Mouse (Mus musculus) MEL (cell line): ENCODE measurements around the gene Atp8a1.

Experiments used
- BHLHE40 ChIP-seq: IDR thresholded peaks from 2 replicates; pipeline ENCODE4 v1.6.1; 2012; ENCODE audit warnings: low read depth, mild to moderate bottlenecking, inconsistent platforms, low read length, improper control_type of control experiment, borderline replicate concordance
- CTCF ChIP-seq, 3 experiments: IDR thresholded peaks in 2 of 3; conservative IDR thresholded peaks in 1 of 3; 2 replicates each; pipeline ENCODE4 v1.5.1; 2011 to 2012; ENCODE audit warnings: low read length in 3 of 3, low read depth in 2 of 3, mild to moderate bottlenecking in 2 of 3, improper control_type of control experiment in 1 of 3, inconsistent platforms in 1 of 3, mixed read lengths in 1 of 3, moderate library complexity in 1 of 3; ENCODE audit not compliant: control insufficient read depth in 1 of 3, insufficient read depth in 1 of 3, poor library complexity in 1 of 3, severe bottlenecking in 1 of 3
- EP300 ChIP-seq, 2 experiments: IDR thresholded peaks; 2 replicates each; pipeline ENCODE4 v1.6.1; 2011; ENCODE audit warnings: improper control_type of control experiment in 2 of 2, low read length in 2 of 2, low read depth in 1 of 2, mild to moderate bottlenecking in 1 of 2
- MEF2A ChIP-seq: IDR thresholded peaks from 2 replicates; pipeline ENCODE4 v1.6.1; 2014; ENCODE audit warnings: low read depth, mild to moderate bottlenecking, inconsistent platforms, low read length, improper control_type of control experiment; ENCODE audit not compliant: poor library complexity, insufficient replicate concordance, severe bottlenecking; ENCODE audit errors: extremely low read depth
- MYC ChIP-seq: IDR thresholded peaks from 2 replicates; pipeline ENCODE4 v1.6.1; 2011; ENCODE audit warnings: low read depth, mild to moderate bottlenecking, low read length, improper control_type of control experiment, moderate library complexity
- POLR2A ChIP-seq, 2 experiments: IDR thresholded peaks; 2 replicates each; pipeline ENCODE4 v1.6.1; 2011 to 2012; ENCODE audit warnings: low read length in 2 of 2, mild to moderate bottlenecking in 2 of 2, control low read depth in 1 of 2, improper control_type of control experiment in 1 of 2, low read depth in 1 of 2, moderate library complexity in 1 of 2; ENCODE audit not compliant: control insufficient read depth in 1 of 2, insufficient read depth in 1 of 2, poor library complexity in 1 of 2
- POLR2AphosphoS5 ChIP-seq: IDR thresholded peaks from 2 replicates; pipeline ENCODE4 v1.6.1; 2012; ENCODE audit warnings: low read depth, borderline replicate concordance, mild to moderate bottlenecking, inconsistent platforms, low read length, moderate library complexity, mixed read lengths
- UBTF ChIP-seq: IDR thresholded peaks from 2 replicates; pipeline ENCODE4 v1.6.1; 2012; ENCODE audit warnings: low read depth, mild to moderate bottlenecking, inconsistent platforms, low read length, improper control_type of control experiment, moderate library complexity, borderline replicate concordance; ENCODE audit not compliant: insufficient read depth

DNA sequence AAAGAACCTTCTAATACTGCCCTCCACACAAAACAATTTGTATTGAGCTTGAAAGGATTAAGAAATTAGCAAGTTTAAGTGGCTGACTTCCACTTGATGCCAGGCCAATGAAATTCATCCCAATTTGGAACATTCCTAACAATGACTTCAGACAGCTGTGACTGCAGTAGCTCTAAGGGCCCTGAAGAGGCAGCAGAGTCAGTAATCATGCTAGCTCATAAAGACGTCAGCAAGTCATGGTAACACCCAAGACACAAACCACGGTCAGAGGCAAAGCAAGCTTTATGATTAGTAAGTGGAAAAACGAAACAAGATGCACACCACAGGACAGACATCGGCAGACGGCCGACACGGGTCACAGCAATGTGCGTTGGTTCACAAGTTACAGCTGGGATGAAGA, 69.2 kb downstream of the Atp8a1 start:
- peak; percentile 5 to 39 (median 32); a peak in 3 of 6 replicates for TF ChIP-seq CTCF (IDR thresholded peaks at IDR 0.05 in 2 of 3, conservative IDR thresholded peaks at IDR 0.05 in 1 of 3; ENCODE audit: control insufficient read depth in 1 of 3, insufficient read depth in 1 of 3, low read depth in 2 of 3, low read length in 3 of 3, poor library complexity in 1 of 3, severe bottlenecking in 1 of 3)
- TF ChIP-seq BHLHE40: no peak
- no peak for TF ChIP-seq EP300 (IDR thresholded peaks at IDR 0.05; ENCODE audit: low read depth in 1 of 2, low read length in 2 of 2)
- TF ChIP-seq POLR2A (IDR thresholded peaks at IDR 0.05; ENCODE audit: control insufficient read depth in 1 of 2, insufficient read depth in 1 of 2, low read depth in 1 of 2, low read length in 2 of 2, poor library complexity in 1 of 2): no peak
- TF ChIP-seq MYC: no peak
- no peak for TF ChIP-seq MEF2A
- no peak for TF ChIP-seq UBTF
- TF ChIP-seq POLR2AphosphoS5: no peak
